ENCODE assay signal across 8 mouse cellular contexts in genomic region chr11:102087081-102087751, GRCm38 (mm10). TPM values are rescaled to one million over a fixed set of nuclear protein-coding genes. Genes with fewer than 3 reads are reported as not detected.
DNase-seq lines count a peak whose midpoint lies in the region; ATAC-seq and TF ChIP-seq lines count a peak whose summit lies in the region.

No protein-coding gene starts in this region.

- peak overlapping the region; percentile 85 for H3K4me2 ChIP-seq in forebrain, embryonic 13.5 days
- H3K4me2 ChIP-seq in liver, embryonic 16.5 days (ENCODE audit: low read depth, low read length), result peak overlapping the region; percentile 85
- H3K4me2 ChIP-seq in neural tube, embryonic 13.5 days, result peak overlapping the region; percentile 75

- no peaks in the 10 kb centered on the region for H3K27me3 ChIP-seq in forebrain, embryonic 13.5 days
- H3K27me3 ChIP-seq in liver, embryonic 16.5 days (ENCODE audit: control insufficient read depth, insufficient read depth, low read depth, low read length), result peaks cover under 1% of the 10 kb centered on the region
- no peaks in the 10 kb centered on the region for H3K27me3 ChIP-seq in neural tube, embryonic 13.5 days
- peaks cover 9% of the 10 kb centered on the region for H3K27me3 ChIP-seq in testis, adult 2 months (ENCODE audit: control insufficient read depth, insufficient read depth, low read length)

- peaks cover 17% of the 10 kb centered on the region for H3K36me3 ChIP-seq in forebrain, embryonic 13.5 days (ENCODE audit: poor library complexity, severe bottlenecking)
- peaks cover 3% of the 10 kb centered on the region; the same call in 1 of the 2 replicates for H3K36me3 ChIP-seq in liver, embryonic 16.5 days (ENCODE audit: control insufficient read depth, insufficient read depth)
- H3K36me3 ChIP-seq in neural tube, embryonic 13.5 days, result peaks cover 15% of the 10 kb centered on the region
- H3K36me3 ChIP-seq in testis, adult 2 months (ENCODE audit: control insufficient read depth, insufficient read depth, low read length), result no peaks in the 10 kb centered on the region

- TF ChIP-seq CTCF in testis, adult 2 months (IDR thresholded peaks at IDR 0.05; ENCODE audit: control insufficient read depth, insufficient read depth, insufficient replicate concordance, low read depth, low read length), result no peak

- TF ChIP-seq POLR2A in testis, adult 2 months (IDR thresholded peaks at IDR 0.05; ENCODE audit: control insufficient read depth, low read depth, low read length), result no peak

- H3K9me3 ChIP-seq in forebrain, embryonic 13.5 days (replicated peaks), result no peaks in the 10 kb centered on the region
- H3K9me3 ChIP-seq in liver, embryonic 16.5 days (replicated peaks; ENCODE audit: control insufficient read depth, low read length), result no peaks in the 10 kb centered on the region; the same call in 1 of the 2 replicates
- H3K9me3 ChIP-seq in neural tube, embryonic 13.5 days, result no peaks in the 10 kb centered on the region

- DNase-seq in ES-CJ7 (ENCODE audit: low read depth, low spot score), result peak; percentile 71
- peak; percentile 69 for DNase-seq in cerebellum, adult 11 months
- DNase-seq in heart, postnatal 14 days, result peak; percentile 53 to 62
- DNase-seq in layer of hippocampus, adult 11-12 months (ENCODE audit: low spot score), result peak; percentile 89

- ATAC-seq in forebrain, embryonic 13.5 days, result peak; percentile 85
- peak; percentile 30 for ATAC-seq in liver, embryonic 16.5 days (ENCODE audit: low read depth)
- peak; percentile 83 for ATAC-seq in neural tube, embryonic 13.5 days (ENCODE audit: low read depth)

- intact Hi-C loops in heart, postnatal 14 days (cut with DNase I), result no loop called here

- peak overlapping the region; percentile 84 for H3K9ac ChIP-seq in forebrain, embryonic 13.5 days
- H3K9ac ChIP-seq in liver, embryonic 16.5 days (ENCODE audit: low read depth, low read length), result peak overlapping the region; percentile 93
- peak overlapping the region; percentile 89 for H3K9ac ChIP-seq in neural tube, embryonic 13.5 days

- peak overlapping the region; percentile 78 for H3K4me3 ChIP-seq in forebrain, embryonic 13.5 days
- peak overlapping the region; percentile 85 for H3K4me3 ChIP-seq in liver, embryonic 16.5 days (ENCODE audit: low read depth, low read length)
- H3K4me3 ChIP-seq in neural tube, embryonic 13.5 days, result peak overlapping the region; percentile 70
- H3K4me3 ChIP-seq in testis, adult 2 months (ENCODE audit: control insufficient read depth, low read depth, low read length), result peak overlapping the region; percentile 68

- H3K4me1 ChIP-seq in forebrain, embryonic 13.5 days, result peaks cover 50% of the 10 kb centered on the region
- H3K4me1 ChIP-seq in liver, embryonic 16.5 days (ENCODE audit: control insufficient read depth, low read depth, low read length), result peaks cover 34% of the 10 kb centered on the region
- peaks cover 50% of the 10 kb centered on the region for H3K4me1 ChIP-seq in neural tube, embryonic 13.5 days (replicated peaks)
- H3K4me1 ChIP-seq in testis, adult 2 months (ENCODE audit: control insufficient read depth, insufficient read depth, low read length), result peaks cover 28% of the 10 kb centered on the region

- WGBS in forebrain, embryonic 13.5 days, result under 1% methylated on average over 38 of the region's 39 CpGs
- under 1% methylated on average over 39 of the region's 39 CpGs for WGBS in liver, embryonic 16.5 days (ENCODE audit: insufficient replicate concordance)
- WGBS in neural tube, embryonic 13.5 days, result under 1% methylated on average over 39 of the region's 39 CpGs

- H3K27ac ChIP-seq in forebrain, embryonic 13.5 days, result peak overlapping the region; percentile 99
- H3K27ac ChIP-seq in liver, embryonic 16.5 days (ENCODE audit: low read length), result peak overlapping the region; percentile 87
- H3K27ac ChIP-seq in neural tube, embryonic 13.5 days (replicated peaks), result peak overlapping the region; percentile 99
- H3K27ac ChIP-seq in testis, adult 2 months (ENCODE audit: control insufficient read depth, insufficient read depth, low read depth, low read length), result no peak overlapping the region

RNA-seq across cellular contexts. Expression of gene Mpp2, which starts 1.1 kb away (rescaled TPM):
- 19.8 and 22.0 TPM in 2 replicates for polyA plus RNA-seq in forebrain, embryonic 13.5 days (2015; fragmentation: Nextera tagmentation; extraction: Ambion mirVana)
- total RNA-seq in heart, postnatal 14 days (2021), result 1 to 10 TPM; 2.7 to 3.8 TPM
- 9.2 and 11.1 TPM in 2 replicates for polyA plus RNA-seq in liver, embryonic 16.5 days (2015; fragmentation: Nextera tagmentation; extraction: Ambion mirVana)
- polyA plus RNA-seq in neural tube, embryonic 13.5 days (2015; fragmentation: Nextera tagmentation; extraction: Ambion mirVana), result 25.8 and 26.5 TPM in 2 replicates
- polyA plus RNA-seq in testis, adult 2 months (2012; rRNA removed), result 1.2 and 1.5 TPM in 2 replicates

RNA-seq across cellular contexts. Expression of gene Ppy, which starts 13.9 kb away (rescaled TPM):
- not detected in 2 replicates for polyA plus RNA-seq in forebrain, embryonic 13.5 days (2015; fragmentation: Nextera tagmentation; extraction: Ambion mirVana)
- total RNA-seq in heart, postnatal 14 days (2021), result not detected
- 0.32 TPM in 1 of 2 replicates, not detected in the other for polyA plus RNA-seq in liver, embryonic 16.5 days (2015; fragmentation: Nextera tagmentation; extraction: Ambion mirVana)
- not detected in 2 replicates for polyA plus RNA-seq in neural tube, embryonic 13.5 days (2015; fragmentation: Nextera tagmentation; extraction: Ambion mirVana)
- polyA plus RNA-seq in testis, adult 2 months (2012; rRNA removed), result not detected in 2 replicates

RNA-seq across cellular contexts. Expression of gene Pyy, which starts 20.4 kb away (rescaled TPM):
- polyA plus RNA-seq in forebrain, embryonic 13.5 days (2015; fragmentation: Nextera tagmentation; extraction: Ambion mirVana), result not detected in 2 replicates
- not detected for total RNA-seq in heart, postnatal 14 days (2021)
- 1.1 TPM in 1 of 2 replicates, not detected in the other for polyA plus RNA-seq in liver, embryonic 16.5 days (2015; fragmentation: Nextera tagmentation; extraction: Ambion mirVana)
- not detected in 2 replicates for polyA plus RNA-seq in neural tube, embryonic 13.5 days (2015; fragmentation: Nextera tagmentation; extraction: Ambion mirVana)
- 8.2 and 9.4 TPM in 2 replicates for polyA plus RNA-seq in testis, adult 2 months (2012; rRNA removed)

RNA-seq across cellular contexts. Expression of gene Cd300lg, which starts 45.9 kb away (rescaled TPM):
- 0.27 and 0.31 TPM in 2 replicates for polyA plus RNA-seq in forebrain, embryonic 13.5 days (2015; fragmentation: Nextera tagmentation; extraction: Ambion mirVana)
- total RNA-seq in heart, postnatal 14 days (2021), result 10 to 100 TPM; 61.8 to 69.1 TPM
- polyA plus RNA-seq in liver, embryonic 16.5 days (2015; fragmentation: Nextera tagmentation; extraction: Ambion mirVana), result 0.68 and 0.87 TPM in 2 replicates
- 0.45 and 0.65 TPM in 2 replicates for polyA plus RNA-seq in neural tube, embryonic 13.5 days (2015; fragmentation: Nextera tagmentation; extraction: Ambion mirVana)
- polyA plus RNA-seq in testis, adult 2 months (2012; rRNA removed), result 2.5 and 2.7 TPM in 2 replicates

RNA-seq across cellular contexts. Expression of gene Nags, which starts 58.1 kb away (rescaled TPM):
- not detected in 2 replicates for polyA plus RNA-seq in forebrain, embryonic 13.5 days (2015; fragmentation: Nextera tagmentation; extraction: Ambion mirVana)
- not detected for total RNA-seq in heart, postnatal 14 days (2021)
- 19.0 and 19.2 TPM in 2 replicates for polyA plus RNA-seq in liver, embryonic 16.5 days (2015; fragmentation: Nextera tagmentation; extraction: Ambion mirVana)
- polyA plus RNA-seq in neural tube, embryonic 13.5 days (2015; fragmentation: Nextera tagmentation; extraction: Ambion mirVana), result not detected in 2 replicates
- polyA plus RNA-seq in testis, adult 2 months (2012; rRNA removed), result 6.2 and 8.0 TPM in 2 replicates

Comparison
In these comparisons a context has a peak if more than half of its experiments do, and no peak if none do; other contexts are left out.
1. ATAC-seq: peak in every context shown above with its lines; median percentile 85 in forebrain, embryonic 13.5 days; 83 in neural tube, embryonic 13.5 days; 30 in liver, embryonic 16.5 days.